Mouse (Mus musculus): Measurements from ENCODE around the gene Aldh18a1. TPM values are rescaled to one million over a fixed set of nuclear protein-coding genes. Genes with fewer than 3 reads are reported as not detected.
A peak's percentile ranks its signal among the peaks of the same experiment; 100 is the strongest.

Aldh18a1 gene
- polyA plus RNA-seq, 1 experiment, result 185 TPM

GRCm38 (mm10) chr19:40554343-40554742 is 33.9 kb downstream of the Aldh18a1 start:
- Histone ChIP-seq H3K4me3 (no peak overlapping the region), H3K36me3 (ENCODE audit: control insufficient read depth, insufficient read depth) (peaks cover 45% of the 10 kb centered on the region), H3K27me3 (ENCODE audit: control insufficient read depth, insufficient read depth, insufficient read length) (no peaks in the 10 kb centered on the region), H3ac (ENCODE audit: control insufficient read depth, insufficient read length) (no peak overlapping the region), H3K79me2 (ENCODE audit: control insufficient read depth, insufficient read depth) (no peaks in the 10 kb centered on the region), H3K4me2 (ENCODE audit: low read depth) (no peak overlapping the region)
- TF ChIP-seq E2F4 (IDR thresholded peaks at IDR 0.05; ENCODE audit: insufficient read depth) (no peak), MYOG (IDR thresholded peaks at IDR 0.05; ENCODE audit: control insufficient read depth in 1 of 3, insufficient read depth in 1 of 3, insufficient read length in 2 of 3, low read depth in 2 of 3) (no peak), USF1 (IDR thresholded peaks at IDR 0.05; ENCODE audit: low read depth) (no peak), MAX (IDR thresholded peaks at IDR 0.05; ENCODE audit: low read depth) (no peak), SRF (IDR thresholded peaks at IDR 0.05; ENCODE audit: control insufficient read depth, insufficient read length, low read depth) (no peak), POLR2A (IDR thresholded peaks at IDR 0.05; ENCODE audit: insufficient read length, low read depth) (no peak), REST (IDR thresholded peaks at IDR 0.05; ENCODE audit: insufficient read depth, insufficient read length) (no peak), POLR2AphosphoS2 (IDR thresholded peaks at IDR 0.05; ENCODE audit: insufficient read length, low read depth) (no peak)

DNA sequence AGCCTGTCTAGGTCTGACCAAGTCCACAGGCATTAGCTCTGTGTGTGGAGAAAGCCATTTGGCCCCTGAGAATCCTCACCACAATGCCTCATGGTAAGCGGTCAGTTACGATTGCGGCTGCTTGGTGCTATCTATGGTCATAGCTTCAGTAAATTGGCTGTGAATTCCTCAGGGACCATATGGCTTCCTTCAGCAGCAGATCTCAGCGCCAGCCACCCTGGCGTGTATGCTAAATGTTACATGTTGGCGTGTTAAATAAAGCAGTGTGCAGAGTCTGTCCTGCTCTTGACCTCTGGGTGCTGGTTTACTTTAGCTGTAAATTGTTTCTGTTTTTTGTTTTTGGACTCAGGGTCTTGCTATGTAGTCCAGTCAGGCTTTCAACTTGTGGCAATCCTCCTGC is 34.4 kb downstream of the Aldh18a1 start:
- TF ChIP-seq E2F4 (IDR thresholded peaks at IDR 0.05; ENCODE audit: insufficient read depth) (no peak), TCF3 (IDR thresholded peaks at IDR 0.05; ENCODE audit: insufficient read length, low read depth) (no peak), SRF (IDR thresholded peaks at IDR 0.05; ENCODE audit: control insufficient read depth, insufficient read length, low read depth) (no peak), TCF12 (IDR thresholded peaks at IDR 0.05; ENCODE audit: insufficient read depth, poor library complexity, severe bottlenecking) (no peak), CEBPB (IDR thresholded peaks at IDR 0.05; ENCODE audit: insufficient read depth, poor library complexity, severe bottlenecking) (no peak), MYOG (IDR thresholded peaks at IDR 0.05; ENCODE audit: control insufficient read depth in 1 of 3, insufficient read depth in 1 of 3, insufficient read length in 2 of 3, low read depth in 2 of 3) (no peak), POLR2AphosphoS2 (IDR thresholded peaks at IDR 0.05; ENCODE audit: insufficient read length, low read depth) (peak; percentile 29)
- Histone ChIP-seq H3K36me3 (ENCODE audit: control insufficient read depth, insufficient read depth) (peaks cover 45% of the 10 kb centered on the region), H3K4me3 (no peak overlapping the region), H3K79me2 (ENCODE audit: control insufficient read depth, insufficient read depth) (no peaks in the 10 kb centered on the region), H3K4me2 (ENCODE audit: low read depth) (no peak overlapping the region), H3K27me3 (ENCODE audit: control insufficient read depth, insufficient read depth, insufficient read length) (no peaks in the 10 kb centered on the region), H3ac (ENCODE audit: control insufficient read depth, insufficient read length) (no peak overlapping the region)

- H3K79me2 ChIP-seq (ENCODE audit: control insufficient read depth, insufficient read depth), result no peaks in the 10 kb centered on the region
- peaks cover 42% of the 10 kb centered on the region for H3K36me3 ChIP-seq (ENCODE audit: control insufficient read depth, insufficient read depth)
- H3K4me3 ChIP-seq, result no peak overlapping the region
- no peaks in the 10 kb centered on the region for H3K27me3 ChIP-seq (ENCODE audit: control insufficient read depth, insufficient read depth, insufficient read length)
- TF ChIP-seq POLR2AphosphoS2 (IDR thresholded peaks at IDR 0.05; ENCODE audit: insufficient read length, low read depth), result no peak
- TF ChIP-seq MYOG (IDR thresholded peaks at IDR 0.05; ENCODE audit: control insufficient read depth in 1 of 3, insufficient read depth in 1 of 3, insufficient read length in 2 of 3, low read depth in 2 of 3), result no peak
- no peak for TF ChIP-seq E2F4 (IDR thresholded peaks at IDR 0.05; ENCODE audit: insufficient read depth)
- TF ChIP-seq SRF (IDR thresholded peaks at IDR 0.05; ENCODE audit: control insufficient read depth, insufficient read length, low read depth), result no peak
- TF ChIP-seq CEBPB (IDR thresholded peaks at IDR 0.05; ENCODE audit: insufficient read depth, poor library complexity, severe bottlenecking), result no peak
- no peak for TF ChIP-seq REST (IDR thresholded peaks at IDR 0.05; ENCODE audit: insufficient read depth, insufficient read length)
- no peak for TF ChIP-seq TCF3 (IDR thresholded peaks at IDR 0.05; ENCODE audit: insufficient read length, low read depth)
- no peak for TF ChIP-seq POLR2A (IDR thresholded peaks at IDR 0.05; ENCODE audit: insufficient read length, low read depth)
- no peak for TF ChIP-seq USF1 (IDR thresholded peaks at IDR 0.05; ENCODE audit: low read depth)
- no peak for TF ChIP-seq MYOD1 (IDR thresholded peaks at IDR 0.05; ENCODE audit: control insufficient read depth in 1 of 3, insufficient read length in 2 of 3, low read depth in 2 of 3)
- TF ChIP-seq TCF12 (IDR thresholded peaks at IDR 0.05; ENCODE audit: insufficient read depth, poor library complexity, severe bottlenecking), result no peak
- no peak for TF ChIP-seq MAX (IDR thresholded peaks at IDR 0.05; ENCODE audit: low read depth)
- no peak overlapping the region for H3K4me2 ChIP-seq (ENCODE audit: low read depth)
- no peak overlapping the region for H3ac ChIP-seq (ENCODE audit: control insufficient read depth, insufficient read length)
Measured at GRCm38 (mm10) chr19:40553014-40553789, 35.1 kb downstream of the Aldh18a1 start.

DNA sequence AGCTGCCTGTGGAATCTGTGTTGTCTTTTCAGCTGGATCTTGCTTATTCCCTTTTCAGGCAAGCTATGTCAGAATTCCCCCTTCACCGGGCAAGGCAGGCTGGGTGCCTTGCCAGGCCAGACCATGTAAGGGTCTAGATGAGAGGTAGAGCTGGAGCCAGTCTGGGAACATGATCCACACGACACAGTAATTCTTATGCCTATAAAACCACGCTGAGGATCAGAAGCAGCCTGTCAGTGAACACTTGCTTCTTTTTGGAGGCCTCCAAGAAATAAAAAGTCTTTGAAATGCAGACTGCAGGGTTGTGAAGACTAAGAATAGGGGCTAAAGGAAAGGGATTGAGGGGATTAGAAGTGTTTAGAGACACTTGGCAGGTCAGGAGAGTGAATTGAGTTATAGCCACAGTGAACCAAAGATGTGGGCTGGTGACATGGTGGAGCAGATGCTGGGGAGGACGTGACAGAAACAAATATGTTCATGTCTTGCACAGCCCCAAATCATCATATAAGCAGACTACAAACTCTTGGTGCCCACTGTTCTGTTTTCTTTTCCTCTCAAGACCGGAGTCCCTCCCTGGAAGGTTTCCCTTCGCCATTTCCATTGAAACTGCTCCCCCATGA is 38.6 kb downstream of the Aldh18a1 start:
- Histone ChIP-seq H3K4me3 (no peak overlapping the region), H3K4me2 (ENCODE audit: low read depth) (no peak overlapping the region), H3K79me2 (ENCODE audit: control insufficient read depth, insufficient read depth) (no peaks in the 10 kb centered on the region), H3K36me3 (ENCODE audit: control insufficient read depth, insufficient read depth) (peaks cover 23% of the 10 kb centered on the region), H3K27me3 (ENCODE audit: control insufficient read depth, insufficient read depth, insufficient read length) (no peaks in the 10 kb centered on the region), H3ac (ENCODE audit: control insufficient read depth, insufficient read length) (no peak overlapping the region)
- TF ChIP-seq SRF (IDR thresholded peaks at IDR 0.05; ENCODE audit: control insufficient read depth, insufficient read length, low read depth), result no peak
- TF ChIP-seq MYOD1 (IDR thresholded peaks at IDR 0.05; ENCODE audit: control insufficient read depth in 1 of 3, insufficient read length in 2 of 3, low read depth in 2 of 3), result peak in 2 of 3 experiments; percentile 29 to 36
